Mouse (Mus musculus) liver, embryonic 14.5 days (tissue): ENCODE results near the gene Rpp14.

Source experiments
- CTCF ChIP-seq: IDR thresholded peaks from 2 replicates; pipeline ENCODE4 v1.5.1; 2016; ENCODE audit warnings: antibody characterized with exemption, low read depth, control low read depth
- EP300 ChIP-seq: IDR thresholded peaks from 2 replicates; pipeline ENCODE4 v1.6.1; 2016; ENCODE audit warnings: antibody characterized with exemption, low read depth

- no peak for TF ChIP-seq CTCF
- no peak for TF ChIP-seq EP300
Observed at GRCm38 (mm10) chr14:8054310-8055102, 25.7 kb upstream of the Rpp14 start.
